Mouse (Mus musculus) erythroblast, adult 5-6 weeks (primary cell): Measurements from ENCODE around the gene Olfr912. TPM values are rescaled to one million over a fixed set of nuclear protein-coding genes. Genes with fewer than 3 reads are reported as not detected.

Experiments used
- ATAC-seq: replicated peaks from 2 replicates; pipeline ENCODE4 v1.8.0; 2016; ENCODE audit warnings: moderate number of reproducible peaks, mild to moderate bottlenecking, moderate TSS enrichment, inconsistent platforms; ENCODE audit not compliant: poor library complexity, low FRiP score, severe bottlenecking
- total RNA-seq, 2 experiments: library from RNA; stranded (forward) in 1 of 2; stranded (reverse) in 1 of 2; fragments of 150-400 nt in 1 of 2; fragments of 200-764, 138-1000 nt in 1 of 2; gene quantifications; 2 replicates each; pipeline versions ENCODE4 v1.2.3 to v1.2.4; 2015 to 2017; ENCODE audit warnings: low replicate concordance in 2 of 2

Gene Olfr912
- total RNA-seq (2015; ENCODE audit: low replicate concordance) (not detected in 2 replicates), total RNA-seq (2017; ENCODE audit: low replicate concordance) (not detected in 2 replicates)

DNA sequence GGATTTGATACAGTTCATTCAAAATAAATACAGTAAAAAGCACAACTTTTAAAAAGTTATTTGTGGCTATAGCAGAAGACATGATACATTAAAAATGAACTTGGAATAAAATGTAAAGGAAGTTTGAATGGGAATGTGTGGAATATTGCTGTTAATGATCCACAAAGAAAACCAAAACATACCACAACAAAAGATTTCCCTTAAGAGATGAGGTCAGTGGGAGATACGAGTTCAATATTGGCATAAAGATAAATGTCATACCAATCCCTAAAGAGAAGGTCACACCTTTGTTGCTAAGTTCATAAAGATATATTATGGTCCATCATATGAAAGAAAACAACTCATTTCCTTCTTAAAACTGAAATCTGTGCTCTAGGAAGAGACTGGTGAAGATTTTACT is at the start of gene Olfr912:
Gene Olfr912 (plus strand): TSS at position 301 of the 400 bp plus-strand sequence.
- no peak for ATAC-seq

DNA sequence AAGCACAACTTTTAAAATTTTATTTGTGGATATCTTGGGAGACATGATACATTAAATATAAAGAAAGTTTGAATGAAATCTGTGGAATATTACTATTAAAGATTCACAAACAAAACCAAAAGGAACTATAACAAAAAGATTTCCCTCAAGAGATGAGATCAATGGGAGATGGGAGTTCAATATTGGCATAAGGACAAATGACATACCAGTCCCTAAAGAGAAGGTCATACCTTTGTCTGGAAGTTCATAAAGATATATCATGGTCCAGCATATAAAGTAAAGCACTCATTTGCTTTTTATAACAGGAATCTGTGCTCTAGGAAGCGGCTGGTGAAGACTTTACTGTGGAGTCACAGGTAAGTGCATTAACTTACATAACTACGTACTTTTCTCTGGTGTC is 42.4 kb upstream of the Olfr912 start, which contains the start of gene Olfr910:
Gene Olfr910 (plus strand): TSS at position 301 of the 400 bp plus-strand sequence.
- ATAC-seq: no peak

DNA sequence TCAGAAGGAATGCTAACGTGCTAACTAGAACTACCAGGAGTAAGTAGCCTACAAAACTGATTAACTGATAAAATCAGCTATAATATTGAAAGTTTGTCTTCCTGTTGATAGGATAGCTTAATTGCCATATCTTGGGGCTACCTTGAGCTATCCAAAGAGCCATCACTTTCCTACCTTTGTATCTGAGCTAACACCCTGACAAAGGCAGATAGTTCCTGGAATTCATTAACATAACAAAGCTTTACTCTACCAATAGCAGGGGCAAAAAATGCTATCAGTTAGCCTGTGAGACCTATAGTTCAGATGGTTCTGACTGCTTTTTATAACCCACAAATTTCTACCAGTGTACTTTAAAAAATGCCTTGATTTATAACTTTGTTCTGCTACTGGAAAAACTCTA is 11.1 kb downstream of the Olfr912 start:
- no peak for ATAC-seq

DNA sequence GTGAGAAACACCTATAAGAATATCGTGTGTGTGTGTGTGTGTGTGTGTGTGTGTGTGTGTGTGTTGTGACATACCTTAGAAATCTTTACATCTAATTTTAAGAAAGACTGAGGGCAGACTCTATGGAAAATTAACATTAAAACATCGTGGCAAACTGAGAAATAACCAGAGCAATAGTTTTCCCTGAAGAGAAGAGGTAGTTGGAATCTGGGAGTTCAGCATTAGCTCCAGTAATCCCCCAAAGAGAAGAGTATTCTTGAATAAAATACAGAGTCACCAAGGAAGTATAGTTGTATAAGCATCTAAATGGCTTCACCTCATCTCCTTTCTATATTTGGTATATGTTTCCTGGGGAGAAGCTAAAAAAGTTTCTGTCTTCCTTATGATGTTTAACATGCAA is 12.5 kb downstream of the Olfr912 start, which contains the start of gene Olfr913:
Gene Olfr913 (plus strand): TSS at position 301 of the 400 bp plus-strand sequence.
- no peak for ATAC-seq

DNA sequence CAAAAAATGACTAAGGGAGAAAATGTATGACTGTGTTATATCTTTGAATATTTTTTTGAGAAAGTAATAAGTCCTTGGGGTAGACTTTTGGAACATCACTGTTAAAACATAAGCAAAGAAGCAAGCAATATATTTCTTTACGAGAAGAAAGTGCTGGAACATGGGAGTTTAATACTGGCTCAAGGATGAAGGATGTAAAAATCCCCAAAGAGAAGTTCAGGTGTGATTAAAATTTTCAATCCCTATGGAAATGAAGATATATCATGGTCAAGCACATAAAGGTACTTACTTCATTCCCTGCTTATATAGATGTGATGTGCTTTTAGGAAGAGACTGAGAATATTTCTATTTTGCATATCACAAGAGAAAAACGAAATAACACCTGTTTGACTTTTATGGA is 24.8 kb downstream of the Olfr912 start, which contains the start of gene Olfr914:
Gene Olfr914 (plus strand): TSS at position 301 of the 400 bp plus-strand sequence.
- no peak for ATAC-seq

DNA sequence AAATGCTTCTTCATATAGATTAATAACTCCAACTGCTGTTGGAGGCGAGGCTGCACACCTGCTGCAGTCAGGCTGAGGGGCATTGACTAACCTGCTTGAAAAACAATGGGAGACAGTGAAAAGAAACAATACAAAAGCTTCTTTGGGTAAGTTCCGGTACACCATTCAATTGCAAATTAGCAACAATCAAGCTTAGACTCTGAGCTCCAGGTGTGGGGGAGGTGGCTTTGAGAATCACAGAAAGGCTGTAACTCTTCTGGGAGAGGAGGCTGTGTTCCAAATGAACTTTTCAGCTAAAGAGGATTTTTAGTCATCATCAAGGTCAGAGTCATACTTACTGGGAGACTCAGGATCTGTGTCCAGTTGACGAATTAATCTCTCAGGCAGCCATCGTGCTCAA is 52.4 kb downstream of the Olfr912 start:
- no peak for ATAC-seq

Other genes starting within 250 kb of the Olfr912 start
- not detected in 2 replicates for gene Olfr898, start 231.8 kb upstream of the Olfr912 start, total RNA-seq (2015; ENCODE audit: low replicate concordance)
- gene Olfr898, start 231.8 kb upstream of the Olfr912 start, total RNA-seq (2017; ENCODE audit: low replicate concordance): 0.14 TPM in 1 of 2 replicates, not detected in the other
- not detected in 2 replicates for gene Olfr250, start 213.3 kb upstream of the Olfr912 start, total RNA-seq (2015; ENCODE audit: low replicate concordance)
- gene Olfr250, start 213.3 kb upstream of the Olfr912 start, total RNA-seq (2017; ENCODE audit: low replicate concordance): not detected in 2 replicates
- not detected in 2 replicates for gene Olfr251, start 203.1 kb upstream of the Olfr912 start, total RNA-seq (2015; ENCODE audit: low replicate concordance)
- gene Olfr251, start 203.1 kb upstream of the Olfr912 start, total RNA-seq (2017; ENCODE audit: low replicate concordance): not detected in 2 replicates
- not detected in 2 replicates for gene Olfr147, start 178.5 kb upstream of the Olfr912 start, total RNA-seq (2015; ENCODE audit: low replicate concordance)
- not detected in 2 replicates for gene Olfr147, start 178.5 kb upstream of the Olfr912 start, total RNA-seq (2017; ENCODE audit: low replicate concordance)
- gene Olfr901, start 150.7 kb upstream of the Olfr912 start, total RNA-seq (2015; ENCODE audit: low replicate concordance): not detected in 2 replicates
- not detected in 2 replicates for gene Olfr901, start 150.7 kb upstream of the Olfr912 start, total RNA-seq (2017; ENCODE audit: low replicate concordance)
- not detected in 2 replicates for gene Olfr902, start 132.5 kb upstream of the Olfr912 start, total RNA-seq (2015; ENCODE audit: low replicate concordance)
- gene Olfr902, start 132.5 kb upstream of the Olfr912 start, total RNA-seq (2017; ENCODE audit: low replicate concordance): not detected in 2 replicates
- gene Olfr904, start 117.0 kb upstream of the Olfr912 start, total RNA-seq (2015; ENCODE audit: low replicate concordance): not detected in 2 replicates
- not detected in 2 replicates for gene Olfr904, start 117.0 kb upstream of the Olfr912 start, total RNA-seq (2017; ENCODE audit: low replicate concordance)
- not detected in 2 replicates for gene Olfr905, start 109.1 kb upstream of the Olfr912 start, total RNA-seq (2015; ENCODE audit: low replicate concordance)
- not detected in 2 replicates for gene Olfr905, start 109.1 kb upstream of the Olfr912 start, total RNA-seq (2017; ENCODE audit: low replicate concordance)
- not detected in 2 replicates for gene Olfr906, start 93.1 kb upstream of the Olfr912 start, total RNA-seq (2015; ENCODE audit: low replicate concordance)
- gene Olfr906, start 93.1 kb upstream of the Olfr912 start, total RNA-seq (2017; ENCODE audit: low replicate concordance): not detected in 2 replicates
- gene Olfr907, start 84.4 kb upstream of the Olfr912 start, total RNA-seq (2015; ENCODE audit: low replicate concordance): not detected in 2 replicates
- gene Olfr907, start 84.4 kb upstream of the Olfr912 start, total RNA-seq (2017; ENCODE audit: low replicate concordance): not detected in 2 replicates
- gene Olfr911-ps1, start 58.6 kb upstream of the Olfr912 start, total RNA-seq (2015; ENCODE audit: low replicate concordance): not detected in 2 replicates
- not detected in 2 replicates for gene Olfr911-ps1, start 58.6 kb upstream of the Olfr912 start, total RNA-seq (2017; ENCODE audit: low replicate concordance)
- gene Olfr910, start 42.3 kb upstream of the Olfr912 start, total RNA-seq (2015; ENCODE audit: low replicate concordance): not detected in 2 replicates
- not detected in 2 replicates for gene Olfr910, start 42.3 kb upstream of the Olfr912 start, total RNA-seq (2017; ENCODE audit: low replicate concordance)
- not detected in 2 replicates for gene Olfr913, start 12.6 kb downstream of the Olfr912 start, total RNA-seq (2015; ENCODE audit: low replicate concordance)
- not detected in 2 replicates for gene Olfr913, start 12.6 kb downstream of the Olfr912 start, total RNA-seq (2017; ENCODE audit: low replicate concordance)
- not detected in 2 replicates for gene Olfr914, start 24.9 kb downstream of the Olfr912 start, total RNA-seq (2015; ENCODE audit: low replicate concordance)
- not detected in 2 replicates for gene Olfr914, start 24.9 kb downstream of the Olfr912 start, total RNA-seq (2017; ENCODE audit: low replicate concordance)
- not detected in 2 replicates for gene Olfr916, start 79.7 kb downstream of the Olfr912 start, total RNA-seq (2015; ENCODE audit: low replicate concordance)
- gene Olfr916, start 79.7 kb downstream of the Olfr912 start, total RNA-seq (2017; ENCODE audit: low replicate concordance): not detected in 2 replicates
- gene Olfr917, start 85.7 kb downstream of the Olfr912 start, total RNA-seq (2015; ENCODE audit: low replicate concordance): not detected in 2 replicates
- not detected in 2 replicates for gene Olfr917, start 85.7 kb downstream of the Olfr912 start, total RNA-seq (2017; ENCODE audit: low replicate concordance)
- gene Olfr918, start 94.4 kb downstream of the Olfr912 start, total RNA-seq (2015; ENCODE audit: low replicate concordance): not detected in 2 replicates
- gene Olfr918, start 94.4 kb downstream of the Olfr912 start, total RNA-seq (2017; ENCODE audit: low replicate concordance): not detected in 2 replicates
- not detected in 2 replicates for gene Olfr919, start 123.5 kb downstream of the Olfr912 start, total RNA-seq (2015; ENCODE audit: low replicate concordance)
- not detected in 2 replicates for gene Olfr919, start 123.5 kb downstream of the Olfr912 start, total RNA-seq (2017; ENCODE audit: low replicate concordance)
- 24.4 and 37.2 TPM in 2 replicates for gene Vwa5a, start 138.1 kb downstream of the Olfr912 start, total RNA-seq (2015; ENCODE audit: low replicate concordance)
- gene Vwa5a, start 138.1 kb downstream of the Olfr912 start, total RNA-seq (2017; ENCODE audit: low replicate concordance): 38.8 and 52.7 TPM in 2 replicates
- gene Olfr920, start 172.1 kb downstream of the Olfr912 start, total RNA-seq (2015; ENCODE audit: low replicate concordance): not detected in 2 replicates
- 0.28 TPM in 1 of 2 replicates, not detected in the other for gene Olfr920, start 172.1 kb downstream of the Olfr912 start, total RNA-seq (2017; ENCODE audit: low replicate concordance)
- not detected in 2 replicates for gene Olfr921, start 192.9 kb downstream of the Olfr912 start, total RNA-seq (2015; ENCODE audit: low replicate concordance)
- not detected in 2 replicates for gene Olfr921, start 192.9 kb downstream of the Olfr912 start, total RNA-seq (2017; ENCODE audit: low replicate concordance)
- gene Olfr922, start 234.4 kb downstream of the Olfr912 start, total RNA-seq (2015; ENCODE audit: low replicate concordance): not detected in 2 replicates
- not detected in 2 replicates for gene Olfr922, start 234.4 kb downstream of the Olfr912 start, total RNA-seq (2017; ENCODE audit: low replicate concordance)
- gene Olfr923, start 246.4 kb downstream of the Olfr912 start, total RNA-seq (2015; ENCODE audit: low replicate concordance): not detected in 2 replicates
- not detected in 2 replicates for gene Olfr923, start 246.4 kb downstream of the Olfr912 start, total RNA-seq (2017; ENCODE audit: low replicate concordance)